Mouse (Mus musculus): ENCODE results near the gene Mblac1.

Mblac1 gene

GRCm38 (mm10) chr5:138193771-138194727, at the start of gene Mblac1:
Mblac1 (plus strand) TSS chr5:138194314.
- peak; percentile 79 for DNase-seq (ENCODE audit: low spot score)

GRCm38 (mm10) chr5:138154390-138154789, 39.7 kb upstream of the Mblac1 start:
- DNase-seq (ENCODE audit: low spot score): no peak

GRCm38 (mm10) chr5:138155443-138155976, 38.6 kb upstream of the Mblac1 start, which contains the start of gene Zfp113:
Zfp113 (minus strand) TSS chr5:138155744.
- DNase-seq (ENCODE audit: low spot score): peak; percentile 80

DNA sequence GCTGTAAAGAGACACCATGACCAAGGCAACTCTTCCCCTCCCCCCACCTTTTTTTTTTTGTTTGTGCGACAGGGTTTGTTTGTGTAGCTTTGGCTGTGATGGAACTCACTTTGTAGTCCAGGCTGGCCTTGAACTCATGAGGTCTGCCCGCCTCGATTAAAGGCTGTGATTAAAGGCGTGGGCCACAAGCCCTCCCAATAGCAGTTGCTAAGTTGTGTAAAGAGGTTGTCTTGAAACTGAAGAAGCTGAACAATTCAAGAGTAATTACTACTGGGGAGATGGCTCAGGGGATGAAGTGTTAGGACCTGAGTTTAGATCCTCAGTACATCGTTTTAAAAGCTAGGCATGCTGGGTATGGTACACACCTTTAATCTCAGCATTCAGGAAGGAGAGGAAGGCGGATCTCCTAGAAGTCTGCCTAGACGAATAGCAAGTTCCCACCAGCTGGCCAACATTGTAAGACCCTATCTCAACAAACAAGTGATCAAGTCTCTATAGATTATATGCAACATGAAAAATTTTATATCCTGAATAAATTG, 33.8 kb upstream of the Mblac1 start:
- DNase-seq (ENCODE audit: low spot score): no peak

GRCm38 (mm10) chr5:138160842-138161665, 33.1 kb upstream of the Mblac1 start, which contains the start of gene Cops6:
Cops6 (plus strand) TSS chr5:138161071.
- DNase-seq (ENCODE audit: low spot score): peak; percentile 91

- no peak for DNase-seq (ENCODE audit: low spot score)
These were observed 31.1 kb upstream of the Mblac1 start for GRCm38 (mm10) chr5:138163046-138163445.

GRCm38 (mm10) chr5:138163610-138164009, 30.5 kb upstream of the Mblac1 start:
- DNase-seq (ENCODE audit: low spot score): no peak

- no peak for DNase-seq (ENCODE audit: low spot score)
These were observed 28.5 kb upstream of the Mblac1 start for GRCm38 (mm10) chr5:138165594-138165993.

- DNase-seq (ENCODE audit: low spot score): peak; percentile 95
These were observed 23.1 kb upstream of the Mblac1 start for GRCm38 (mm10) chr5:138170936-138171561.

- peak; percentile 98 for DNase-seq (ENCODE audit: low spot score)
These were observed 22.2 kb upstream of the Mblac1 start, which contains the start of the genes Ap4m1 and Mcm7 for GRCm38 (mm10) chr5:138171695-138172491. Ap4m1 (plus strand) TSS chr5:138172002. Mcm7 (minus strand) TSS chr5:138172422.

DNA sequence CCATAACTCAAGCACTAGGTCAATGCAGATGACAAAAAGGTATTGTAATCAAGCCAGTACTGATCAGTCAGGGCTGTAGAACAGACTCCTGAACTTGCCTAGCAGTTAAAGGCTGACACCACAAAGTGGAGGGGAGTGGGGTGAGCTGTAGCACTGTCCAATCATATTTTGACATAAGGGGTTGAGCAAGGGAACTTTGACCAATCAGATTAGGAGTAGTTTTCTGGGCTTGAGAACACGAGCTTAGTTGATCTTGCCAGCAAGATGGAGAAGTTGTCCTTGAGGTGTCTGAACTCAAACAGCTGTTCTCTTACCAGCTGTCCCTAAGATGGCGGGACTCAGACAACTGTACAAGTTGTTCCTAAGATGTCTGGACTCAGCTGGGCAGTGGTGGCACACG, 20.9 kb upstream of the Mblac1 start:
- no peak for DNase-seq (ENCODE audit: low spot score)

DNA sequence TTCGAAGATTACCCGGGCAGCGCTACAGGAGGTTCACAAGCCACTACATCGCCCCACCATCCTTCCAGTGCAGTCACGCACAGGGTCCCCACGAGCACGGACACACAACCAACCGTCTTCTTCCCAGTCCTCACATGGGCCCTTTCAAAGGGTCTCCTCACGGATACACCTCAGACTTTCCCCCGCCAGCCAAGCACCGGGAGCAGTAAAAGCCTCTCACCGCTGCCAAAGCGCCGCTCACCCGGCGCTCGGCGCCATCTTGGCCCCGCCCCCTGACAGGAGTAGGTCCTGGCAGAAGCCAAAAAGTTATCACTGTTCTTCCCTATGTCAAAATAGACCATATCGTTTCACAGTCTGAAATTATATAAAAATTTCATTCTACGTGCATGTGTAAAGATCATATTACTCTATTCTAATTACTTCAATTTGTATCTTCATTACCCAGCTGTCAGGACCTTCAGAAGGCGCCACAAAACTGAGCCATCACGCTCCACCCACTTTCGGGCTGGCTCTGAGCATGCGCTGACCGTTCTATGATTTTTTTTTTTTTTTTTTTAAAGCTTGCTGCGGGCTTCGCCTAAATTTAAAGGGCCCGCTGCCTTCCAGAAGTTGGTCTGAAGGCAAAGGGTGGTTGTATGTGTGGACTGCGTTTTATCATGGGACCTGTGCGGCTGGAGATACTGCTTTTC, 7.0 kb upstream of the Mblac1 start, which contains the start of the genes Taf6 and Cnpy4:
Gene Taf6 (minus strand): TSS at position 502 of the 689 bp plus-strand sequence.
Gene Cnpy4 (plus strand): TSS at position 536 of the 689 bp plus-strand sequence.
- peak; percentile 71 for DNase-seq (ENCODE audit: low spot score)

- DNase-seq (ENCODE audit: low spot score): peak; percentile 45
These were observed 6.3 kb upstream of the Mblac1 start for GRCm38 (mm10) chr5:138187661-138188306.

DNA sequence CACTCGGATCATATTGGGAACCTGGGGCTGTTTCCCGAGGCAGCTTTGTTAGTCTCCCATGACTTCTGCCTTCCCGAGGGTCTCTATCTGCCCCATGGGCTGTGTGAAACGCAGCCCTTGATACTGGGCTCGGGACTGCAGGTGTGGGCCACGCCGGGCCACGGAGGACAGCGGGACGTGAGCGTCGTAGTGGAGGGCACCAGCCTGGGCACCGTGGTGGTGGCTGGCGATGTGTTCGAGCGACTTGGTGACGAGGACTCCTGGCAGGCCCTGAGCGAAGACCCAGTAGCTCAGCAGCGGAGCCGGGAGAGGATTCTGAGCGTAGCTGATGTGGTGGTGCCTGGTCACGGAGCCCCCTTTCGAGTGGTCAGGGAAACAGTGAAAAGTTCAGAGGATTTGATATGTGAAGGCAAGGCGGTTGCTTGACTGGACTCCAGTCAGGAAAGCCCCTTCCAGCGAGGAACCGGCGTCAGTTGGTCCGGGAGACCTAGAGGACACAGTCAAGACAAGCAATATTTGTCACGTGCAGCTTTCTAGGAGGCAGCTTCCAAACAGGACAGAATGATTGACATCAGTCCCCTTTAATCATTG, 736 bp downstream of the Mblac1 start:
- DNase-seq (ENCODE audit: low spot score): peak; percentile 20

GRCm38 (mm10) chr5:138195463-138195862, 1.3 kb downstream of the Mblac1 start:
- DNase-seq (ENCODE audit: low spot score): no peak

GRCm38 (mm10) chr5:138199576-138199975, 5.5 kb downstream of the Mblac1 start:
- no peak for DNase-seq (ENCODE audit: low spot score)

DNA sequence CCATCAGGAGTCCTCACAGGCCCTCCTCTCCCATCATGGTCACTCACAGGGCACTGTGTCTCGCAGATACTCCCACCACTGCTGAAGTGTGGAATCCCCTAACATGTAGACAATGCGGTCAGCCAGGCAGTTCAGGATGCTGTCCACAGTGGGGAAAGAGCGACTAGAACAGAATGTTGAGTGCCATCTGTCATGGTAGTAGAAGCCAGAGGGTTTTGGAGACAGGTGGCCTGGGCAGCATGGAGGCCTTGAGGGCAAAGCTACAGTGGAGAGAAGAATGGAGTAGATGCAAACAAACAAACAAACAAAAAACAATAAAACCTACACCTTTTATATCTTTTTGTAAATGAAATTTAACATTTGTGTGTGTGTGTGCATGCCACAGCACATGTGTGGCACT, 8.0 kb downstream of the Mblac1 start:
- no peak for DNase-seq (ENCODE audit: low spot score)

- no peak for DNase-seq (ENCODE audit: low spot score)
These were observed 13.1 kb downstream of the Mblac1 start for GRCm38 (mm10) chr5:138207253-138207652.

DNA sequence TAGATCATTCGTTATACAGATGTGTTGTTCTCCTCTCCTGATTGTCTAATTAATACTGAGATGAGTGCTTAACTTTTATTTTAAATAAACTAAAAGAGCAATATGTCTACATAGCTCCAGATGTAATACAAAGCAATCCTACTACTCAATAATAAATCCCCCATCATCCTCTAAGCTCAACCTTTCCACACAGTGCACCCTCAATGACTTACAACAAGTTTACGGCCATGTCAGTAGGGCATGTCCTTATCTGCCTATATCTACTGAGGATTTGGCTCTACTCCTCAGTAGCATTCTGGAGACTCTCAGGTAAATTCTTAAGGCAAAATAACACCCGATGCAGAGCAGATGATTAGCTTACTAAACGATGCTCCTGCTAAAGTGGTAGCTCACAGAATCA, 13.8 kb downstream of the Mblac1 start:
- no peak for DNase-seq (ENCODE audit: low spot score)
